Mouse (Mus musculus) embryonic fibroblast, embryonic 13.5 days (primary cell): ENCODE results near the gene Sumo3. TPM values are rescaled to one million over a fixed set of nuclear protein-coding genes. Genes with fewer than 3 reads are reported as not detected.

Experiments used
- H3K27ac ChIP-seq: 2 replicates; pipeline ENCODE4 v1.5.1; 2012; ENCODE audit warnings: low read length, control low read depth, inconsistent platforms; ENCODE audit not compliant: insufficient read depth
- H3K4me1 ChIP-seq: 2 replicates; pipeline ENCODE4 v1.6.1; 2011; ENCODE audit warnings: low read length; ENCODE audit not compliant: control insufficient read depth, insufficient read depth
- H3K4me3 ChIP-seq: 2 replicates; pipeline ENCODE4 v1.5.1; 2011; ENCODE audit warnings: mild to moderate bottlenecking, control low read depth, low read length; ENCODE audit not compliant: insufficient read depth
- CTCF ChIP-seq: IDR thresholded peaks from 2 replicates; pipeline ENCODE4 v1.5.1; 2011; ENCODE audit warnings: mild to moderate bottlenecking, control low read depth, low read length, moderate library complexity, borderline replicate concordance; ENCODE audit not compliant: insufficient read depth
- POLR2A ChIP-seq: IDR thresholded peaks from 2 replicates; pipeline ENCODE4 v1.6.1; 2011; ENCODE audit warnings: low read depth, mild to moderate bottlenecking, control low read depth, low read length, moderate library complexity
- polyA plus RNA-seq: library from polyadenylated mRNA; stranded (reverse); fragments of >200 nt; gene quantifications from 2 replicates; pipeline ENCODE4 v1.2.4, GENCODE M21; 2011; ENCODE audit warnings: low read depth; ENCODE audit not compliant: missing spikeins, insufficient read length

Sumo3 gene
- polyA plus RNA-seq, 1 experiment: 167 TPM

DNA sequence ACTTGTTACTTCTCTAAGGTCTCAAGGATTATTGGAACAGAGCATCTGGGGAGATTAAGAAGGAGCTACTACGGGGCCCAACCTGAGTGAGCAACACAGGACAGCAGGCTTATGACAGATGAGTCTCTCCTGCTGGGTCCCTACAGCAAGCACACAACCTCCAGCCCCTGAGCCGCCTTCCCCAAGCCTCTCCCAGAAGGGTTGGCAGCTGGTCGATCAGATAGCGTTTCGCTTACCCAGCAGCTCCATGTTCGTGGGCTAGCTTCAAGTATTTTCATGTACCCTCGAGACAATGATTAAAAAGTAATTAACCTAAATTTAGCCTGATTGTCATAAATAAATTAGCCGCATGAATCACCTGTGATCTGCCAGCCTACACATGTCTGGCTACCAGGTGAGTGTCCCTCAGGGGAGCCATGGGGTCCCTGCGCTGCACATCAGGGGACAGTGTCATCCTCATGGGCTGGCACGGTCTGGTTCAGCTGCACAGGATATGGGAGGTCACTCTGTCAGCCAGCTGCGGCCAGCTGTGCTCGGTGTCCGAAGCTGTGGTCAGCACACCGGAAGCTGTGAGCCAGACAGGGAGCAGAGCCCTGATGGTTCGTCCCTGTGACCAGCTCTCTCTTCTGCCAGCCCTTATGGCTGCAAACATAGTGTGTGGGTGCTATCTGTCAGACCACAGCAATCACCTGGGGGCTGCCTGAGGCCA lies 52.5 kb downstream of the Sumo3 start:
- TF ChIP-seq POLR2A (no peak), CTCF (no peak)
- no peak overlapping the region for H3K4me3 ChIP-seq
- H3K4me1 ChIP-seq: no peaks in the 10 kb centered on the region
- H3K27ac ChIP-seq: no peak overlapping the region

DNA sequence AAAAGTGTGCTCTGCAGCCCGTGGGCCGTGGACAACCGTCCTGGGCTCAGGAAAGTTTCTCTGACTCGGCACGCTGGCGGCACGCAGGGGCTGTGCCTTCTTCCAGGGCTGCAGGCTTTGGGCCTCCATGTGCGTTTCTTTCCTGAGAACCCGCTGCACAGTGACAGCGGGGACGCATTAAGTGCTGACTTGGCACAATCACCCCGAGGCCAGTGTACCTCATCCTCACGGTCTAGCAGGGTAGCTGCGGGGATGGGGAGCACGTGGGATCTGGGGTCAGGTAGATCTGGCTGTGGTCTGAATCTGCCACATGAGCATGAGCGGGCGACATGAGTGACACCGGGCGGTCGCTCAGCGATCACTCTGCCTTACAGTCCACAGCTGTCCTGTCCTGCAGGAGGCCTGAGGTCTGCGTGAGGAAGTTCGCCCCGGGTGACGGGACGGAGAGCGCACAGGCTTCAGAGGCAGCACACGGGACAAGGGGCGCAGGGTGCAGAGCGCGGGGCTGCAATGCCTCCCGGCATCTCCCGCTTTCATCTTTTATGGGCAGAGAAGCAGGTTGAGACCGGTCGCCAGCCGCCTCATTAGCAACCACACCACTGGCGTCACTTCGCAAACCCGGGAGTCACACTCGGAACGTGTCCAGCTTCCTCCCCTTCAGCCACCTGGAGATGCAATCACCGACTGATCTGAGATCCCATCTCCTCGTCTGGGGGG lies 58.2 kb downstream of the Sumo3 start:
- Histone ChIP-seq H3K27ac (no peak overlapping the region), H3K4me3 (no peak overlapping the region)

DNA sequence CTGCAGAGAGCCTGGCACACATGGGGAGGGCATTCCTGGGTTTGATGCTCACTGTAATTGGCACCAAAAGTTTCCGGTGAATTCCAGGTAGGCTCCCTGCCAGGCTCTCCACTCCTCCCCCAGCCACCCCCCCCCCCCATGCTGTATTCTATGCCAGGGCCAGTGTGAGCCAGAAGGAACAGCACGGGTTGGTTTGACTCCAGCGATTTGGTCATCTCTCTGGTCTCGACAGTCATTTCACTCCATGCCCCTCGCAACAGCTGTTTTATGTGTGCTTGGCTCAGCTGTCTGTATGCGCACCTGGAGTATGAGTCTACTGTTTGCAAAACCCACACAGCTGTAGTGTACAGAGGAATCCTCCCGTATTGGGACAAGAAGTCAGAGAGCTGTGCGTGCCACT lies 60.4 kb downstream of the Sumo3 start:
- TF ChIP-seq CTCF: no peak
- no peak for TF ChIP-seq POLR2A
- no peaks in the 10 kb centered on the region for H3K4me1 ChIP-seq
- no peak overlapping the region for H3K27ac ChIP-seq
- no peak overlapping the region for H3K4me3 ChIP-seq

More for the DNA sequence above, 58.2 kb downstream of the Sumo3 start:
- no peaks in the 10 kb centered on the region for H3K4me1 ChIP-seq
- TF ChIP-seq CTCF (no peak), POLR2A (no peak)

DNA sequence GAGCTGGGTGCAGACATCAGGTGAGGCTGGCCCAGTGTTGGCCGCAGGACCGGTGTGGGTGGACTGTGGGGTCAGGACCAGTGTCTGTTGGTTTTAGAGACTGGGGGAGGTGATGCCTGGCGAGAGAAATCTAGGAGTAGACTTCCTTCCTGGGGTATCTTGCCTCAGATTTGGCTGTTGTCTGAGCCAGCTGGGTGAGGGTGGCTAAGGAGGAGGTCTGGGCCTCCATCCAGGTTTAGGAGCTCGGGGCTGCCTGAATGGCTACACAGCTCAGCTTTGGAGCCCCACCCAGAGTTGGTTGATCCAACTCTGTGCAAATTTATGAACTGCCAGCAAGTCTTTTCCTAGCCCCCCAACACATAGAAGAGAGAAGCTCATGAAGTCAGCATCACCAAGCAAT lies 61.5 kb downstream of the Sumo3 start:
- H3K4me1 ChIP-seq: no peaks in the 10 kb centered on the region
- TF ChIP-seq POLR2A (no peak), CTCF (no peak)
- H3K4me3 ChIP-seq: no peak overlapping the region
- no peak overlapping the region for H3K27ac ChIP-seq

Other genes starting within 250 kb of the Sumo3 start
- 10.3 and 11.5 TPM in 2 replicates for gene Adarb1, start 187.8 kb upstream of the Sumo3 start, polyA plus RNA-seq
- 28.9 and 30.5 TPM in 2 replicates for gene Fam207a, start 90.3 kb upstream of the Sumo3 start, polyA plus RNA-seq
- 0.57 and 1.4 TPM in 2 replicates for gene Itgb2, start 75.8 kb upstream of the Sumo3 start, polyA plus RNA-seq
- gene Pttg1ip, start 24.4 kb upstream of the Sumo3 start, polyA plus RNA-seq: 138 and 151 TPM in 2 replicates
- 31.7 and 53.4 TPM in 2 replicates for gene Gm49325, start 100 bp downstream of the Sumo3 start, polyA plus RNA-seq
- gene Ube2g2, start 16.2 kb downstream of the Sumo3 start, polyA plus RNA-seq: 62.1 and 63.8 TPM in 2 replicates
- not detected in 2 replicates for gene Tspear, start 80.5 kb downstream of the Sumo3 start, polyA plus RNA-seq
- gene Gm19402, start 84.7 kb downstream of the Sumo3 start, polyA plus RNA-seq: not detected in 2 replicates
- gene Gm9508, start 91.1 kb downstream of the Sumo3 start, polyA plus RNA-seq: not detected in 2 replicates
- gene Gm10272, start 100.5 kb downstream of the Sumo3 start, polyA plus RNA-seq: not detected in 2 replicates
- not detected in 2 replicates for gene Gm10024, start 105.4 kb downstream of the Sumo3 start, polyA plus RNA-seq
- gene Gm10142, start 109.7 kb downstream of the Sumo3 start, polyA plus RNA-seq: not detected in 2 replicates
- not detected in 2 replicates for gene Krtap12-1, start 114.5 kb downstream of the Sumo3 start, polyA plus RNA-seq
- gene Gm10100, start 120.4 kb downstream of the Sumo3 start, polyA plus RNA-seq: not detected in 2 replicates
- not detected in 2 replicates for gene Gm18596, start 136.5 kb downstream of the Sumo3 start, polyA plus RNA-seq
- not detected in 2 replicates for gene Gm9736, start 145.3 kb downstream of the Sumo3 start, polyA plus RNA-seq
- not detected in 2 replicates for gene Gm3233, start 153.6 kb downstream of the Sumo3 start, polyA plus RNA-seq
- not detected in 2 replicates for gene Gm3238, start 165.2 kb downstream of the Sumo3 start, polyA plus RNA-seq
- gene Gm7138, start 170.8 kb downstream of the Sumo3 start, polyA plus RNA-seq: not detected in 2 replicates
- not detected in 2 replicates for gene Gm3250, start 176.4 kb downstream of the Sumo3 start, polyA plus RNA-seq
- not detected in 2 replicates for gene Gm7137, start 182.1 kb downstream of the Sumo3 start, polyA plus RNA-seq
- not detected in 2 replicates for gene Gm9639, start 189.0 kb downstream of the Sumo3 start, polyA plus RNA-seq
- gene Gm19668, start 193.0 kb downstream of the Sumo3 start, polyA plus RNA-seq: not detected in 2 replicates
- not detected in 2 replicates for gene Gm9507, start 205.7 kb downstream of the Sumo3 start, polyA plus RNA-seq
- not detected in 2 replicates for gene Gm2696, start 208.6 kb downstream of the Sumo3 start, polyA plus RNA-seq
- not detected in 2 replicates for gene Krtap10-4, start 221.0 kb downstream of the Sumo3 start, polyA plus RNA-seq
- gene Krtap10-10, start 229.8 kb downstream of the Sumo3 start, polyA plus RNA-seq: not detected in 2 replicates
- not detected in 2 replicates for gene Gm36176, start 240.7 kb downstream of the Sumo3 start, polyA plus RNA-seq
- not detected in 2 replicates for gene Gm10318, start 246.8 kb downstream of the Sumo3 start, polyA plus RNA-seq